Mouse (Mus musculus) monocyte, adult 5-6 weeks (primary cell): Measurements from ENCODE around the gene Ift20. TPM values are rescaled to one million over a fixed set of nuclear protein-coding genes. Genes with fewer than 3 reads are reported as not detected.
A peak's percentile ranks its signal among the peaks of the same experiment; 100 is the strongest.

Experiments
- ATAC-seq: fragments of 153-309, 156-312 bp; replicated peaks from 2 replicates; pipeline ENCODE4 v1.8.0; 2017; ENCODE audit warnings: mild to moderate bottlenecking; ENCODE audit not compliant: low TSS enrichment, insufficient number of reproducible peaks, severe bottlenecking, poor library complexity, low FRiP score
- total RNA-seq: library from RNA; stranded (forward); fragments of 200-1000, 200-491, 200-594 nt; gene quantifications from 3 replicates; pipeline ENCODE4 v1.2.3, GENCODE M21; 2017

Gene Ift20
- total RNA-seq, result 133 to 162 TPM (median 149 TPM) in 3 replicates

- peak; percentile 96 for ATAC-seq
These were observed at the start of gene Ift20, which contains the start of gene Tnfaip1 for GRCm38 (mm10) chr11:78536080-78536689. TSS of gene Ift20 (plus strand) at chr11:78536361. TSS of gene Tnfaip1 (minus strand) at chr11:78536332.

GRCm38 (mm10) chr11:78488168-78488567 is 48.0 kb upstream of the Ift20 start:
- ATAC-seq, result peak; percentile 65; the same call in 1 of the 2 replicates

- ATAC-seq, result no peak
These were observed 45.4 kb upstream of the Ift20 start for GRCm38 (mm10) chr11:78490781-78491241.

GRCm38 (mm10) chr11:78495904-78496303 is 40.3 kb upstream of the Ift20 start:
- ATAC-seq, result no peak

GRCm38 (mm10) chr11:78497071-78497541 is 39.1 kb upstream of the Ift20 start:
- no peak for ATAC-seq

- peak; percentile 93 for ATAC-seq
These were observed 38.3 kb upstream of the Ift20 start, which contains the start of gene Sarm1 for GRCm38 (mm10) chr11:78497544-78498522. TSS of gene Sarm1 (minus strand) at chr11:78497754.

GRCm38 (mm10) chr11:78499004-78499403 is 37.2 kb upstream of the Ift20 start, which contains the start of gene Vtn:
TSS of gene Vtn (plus strand) at chr11:78499091.
- no peak for ATAC-seq

- no peak for ATAC-seq
These were observed 36.6 kb upstream of the Ift20 start for GRCm38 (mm10) chr11:78499543-78499942.

- no peak for ATAC-seq
These were observed 35.4 kb upstream of the Ift20 start for GRCm38 (mm10) chr11:78500623-78501202.

GRCm38 (mm10) chr11:78501529-78501928 is 34.6 kb upstream of the Ift20 start:
- ATAC-seq, result no peak

- no peak for ATAC-seq
These were observed 33.1 kb upstream of the Ift20 start, which contains the start of gene Sebox for GRCm38 (mm10) chr11:78502909-78503650. TSS of gene Sebox (plus strand) at chr11:78503447.

GRCm38 (mm10) chr11:78505430-78505829 is 30.7 kb upstream of the Ift20 start:
- ATAC-seq, result no peak

GRCm38 (mm10) chr11:78509148-78509547 is 27.0 kb upstream of the Ift20 start:
- ATAC-seq, result no peak

- peak; percentile 88 for ATAC-seq
These were observed 23.9 kb upstream of the Ift20 start, which contains the start of the genes Tmem199 and Poldip2 for GRCm38 (mm10) chr11:78512025-78512957. TSS of gene Tmem199 (minus strand) at chr11:78512172. TSS of gene Poldip2 (plus strand) at chr11:78512193.

GRCm38 (mm10) chr11:78513106-78513790 is 22.9 kb upstream of the Ift20 start:
- no peak for ATAC-seq

- no peak for ATAC-seq
These were observed 20.4 kb upstream of the Ift20 start for GRCm38 (mm10) chr11:78515549-78516325.
